Mouse (Mus musculus) left cerebral cortex, adult 11 months (tissue): ENCODE results near the gene Myo10.
A peak's percentile ranks its signal among the peaks of the same experiment; 100 is the strongest.

Experiments
- DNase-seq: peaks from one replicate; pipeline ENCODE4 v3.0.0; 2022; ENCODE audit warnings: low spot score

Gene Myo10

DNA sequence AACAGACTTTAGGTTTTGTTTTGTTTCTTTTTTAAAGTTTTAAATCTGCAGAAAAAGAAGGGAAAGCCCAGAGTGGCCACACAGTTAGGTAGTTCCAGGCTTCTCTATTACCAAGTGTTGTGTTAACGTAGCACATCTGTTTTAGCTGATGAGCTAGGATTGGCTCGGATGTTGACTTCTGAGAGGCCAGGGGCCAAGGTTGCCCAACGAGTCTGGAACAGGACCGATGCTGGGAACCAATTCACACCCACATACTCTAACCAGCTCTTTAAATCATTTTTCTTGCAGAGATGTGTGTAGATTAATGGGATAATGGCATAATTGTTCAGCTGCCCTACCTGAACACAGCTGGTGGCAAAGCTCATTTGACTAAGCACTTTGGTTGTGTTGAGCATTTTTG is 1.8 kb upstream of the Myo10 start:
- no peak for DNase-seq

- DNase-seq = no peak
These were observed 750 bp upstream of the Myo10 start for GRCm38 (mm10) chr15:25621351-25622199.

DNA sequence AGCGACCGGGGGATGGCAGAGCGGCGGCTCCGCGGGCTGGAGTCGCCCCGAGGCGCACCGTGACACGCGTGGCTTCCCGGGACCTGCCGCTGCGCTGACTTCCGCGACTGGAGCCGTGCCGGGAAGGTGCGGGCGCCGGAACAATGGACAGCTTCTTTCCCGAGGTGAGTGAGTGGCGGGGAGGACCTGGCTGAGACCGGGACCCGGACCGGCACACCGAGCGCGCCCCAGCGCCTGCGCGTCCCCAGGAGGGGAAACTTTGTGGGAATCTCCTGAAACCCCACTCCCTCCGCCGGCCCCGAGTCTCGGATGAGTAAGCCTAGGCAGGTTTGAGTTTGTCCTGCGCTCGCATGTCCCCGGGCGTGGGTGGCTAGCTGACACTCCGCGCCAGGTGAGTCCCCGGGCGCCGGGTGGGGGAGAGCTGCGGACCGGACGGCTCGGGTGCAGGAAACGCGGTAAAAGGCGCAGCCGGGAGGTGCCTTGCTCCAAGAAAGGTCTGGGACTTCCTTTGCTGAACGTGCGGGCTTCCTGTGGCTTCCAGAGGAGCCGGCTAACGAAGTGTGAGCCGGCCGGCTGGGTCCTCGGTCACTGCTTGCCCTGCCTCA is 644 bp downstream of the Myo10 start:
- no peak for DNase-seq

DNA sequence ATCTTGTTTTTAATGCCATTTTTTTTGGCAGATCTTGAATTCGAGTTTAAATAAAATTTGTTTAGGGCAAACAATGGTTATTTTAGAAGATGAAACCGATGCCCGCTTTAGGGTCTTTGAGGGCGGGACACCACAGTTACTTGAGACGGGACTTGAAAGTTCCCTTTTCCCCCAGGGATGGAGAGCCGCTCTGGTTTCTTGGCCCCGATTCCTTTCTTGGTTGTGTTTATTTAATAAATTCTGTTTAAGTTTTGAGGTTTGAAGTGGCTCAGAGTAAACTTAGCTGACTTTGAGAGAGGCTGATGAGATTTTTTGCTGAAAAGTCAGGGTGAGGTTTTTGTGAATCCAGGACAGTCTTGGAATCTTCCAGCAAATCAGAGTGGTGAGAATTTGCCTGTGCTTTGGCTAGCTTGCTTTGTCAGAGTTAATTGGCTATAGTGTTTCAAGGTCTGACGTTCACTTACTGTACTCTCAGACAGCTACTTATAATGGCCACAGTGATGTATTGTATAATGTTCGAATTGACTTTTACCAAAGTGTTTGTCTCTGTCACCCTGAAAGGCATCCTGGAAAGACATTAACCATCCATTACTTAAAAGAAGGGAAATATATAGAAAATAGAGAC is 1.3 kb downstream of the Myo10 start:
- no peak for DNase-seq

- no peak for DNase-seq
These were observed 1.9 kb downstream of the Myo10 start for GRCm38 (mm10) chr15:25624263-25624662.

DNA sequence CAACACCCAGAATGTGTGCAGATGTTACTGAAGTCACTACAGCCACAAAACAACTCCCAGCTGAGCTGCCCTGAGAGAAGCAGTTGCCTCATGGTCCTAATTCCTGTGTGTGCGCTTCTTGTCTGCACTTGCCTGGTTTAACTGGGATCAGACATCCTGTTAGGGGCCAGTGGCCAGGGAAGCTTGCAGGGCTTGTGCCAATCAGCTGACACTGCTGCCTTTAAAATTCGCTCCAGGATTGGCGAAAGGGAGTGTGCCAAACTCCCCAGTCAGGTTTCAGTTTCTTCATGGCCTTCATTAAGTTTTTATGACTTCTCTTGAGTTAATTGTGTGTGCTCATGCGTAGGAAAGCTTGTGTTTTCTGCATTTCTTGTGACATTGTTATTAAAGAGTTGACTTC is 3.1 kb downstream of the Myo10 start:
- no peak for DNase-seq

GRCm38 (mm10) chr15:25627012-25627411 is 4.7 kb downstream of the Myo10 start:
- no peak for DNase-seq

- no peak for DNase-seq
These were observed 5.9 kb downstream of the Myo10 start for GRCm38 (mm10) chr15:25628251-25628650.

DNA sequence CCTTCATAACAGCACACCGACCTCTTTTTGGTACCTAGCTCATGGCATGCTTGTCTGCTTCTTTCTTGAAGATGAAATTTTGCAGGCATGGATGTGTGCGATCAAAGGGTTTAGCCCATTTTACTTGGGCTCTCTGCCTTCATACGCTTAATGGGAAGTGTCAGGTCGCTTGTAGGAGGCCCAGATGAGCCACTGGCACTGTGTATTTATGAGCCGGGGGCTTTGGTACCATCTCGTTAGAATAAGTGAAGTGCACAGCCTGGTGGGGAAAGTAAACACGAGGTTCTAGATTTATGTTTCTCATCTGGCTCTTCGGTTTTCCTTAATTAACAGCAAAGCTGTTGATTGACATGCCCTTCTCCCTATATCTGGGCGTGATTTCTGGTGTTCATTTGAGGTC is 8.4 kb downstream of the Myo10 start:
- DNase-seq = no peak

GRCm38 (mm10) chr15:25631332-25631731 is 9.0 kb downstream of the Myo10 start:
- no peak for DNase-seq

GRCm38 (mm10) chr15:25632902-25633301 is 10.6 kb downstream of the Myo10 start:
- DNase-seq = no peak

DNA sequence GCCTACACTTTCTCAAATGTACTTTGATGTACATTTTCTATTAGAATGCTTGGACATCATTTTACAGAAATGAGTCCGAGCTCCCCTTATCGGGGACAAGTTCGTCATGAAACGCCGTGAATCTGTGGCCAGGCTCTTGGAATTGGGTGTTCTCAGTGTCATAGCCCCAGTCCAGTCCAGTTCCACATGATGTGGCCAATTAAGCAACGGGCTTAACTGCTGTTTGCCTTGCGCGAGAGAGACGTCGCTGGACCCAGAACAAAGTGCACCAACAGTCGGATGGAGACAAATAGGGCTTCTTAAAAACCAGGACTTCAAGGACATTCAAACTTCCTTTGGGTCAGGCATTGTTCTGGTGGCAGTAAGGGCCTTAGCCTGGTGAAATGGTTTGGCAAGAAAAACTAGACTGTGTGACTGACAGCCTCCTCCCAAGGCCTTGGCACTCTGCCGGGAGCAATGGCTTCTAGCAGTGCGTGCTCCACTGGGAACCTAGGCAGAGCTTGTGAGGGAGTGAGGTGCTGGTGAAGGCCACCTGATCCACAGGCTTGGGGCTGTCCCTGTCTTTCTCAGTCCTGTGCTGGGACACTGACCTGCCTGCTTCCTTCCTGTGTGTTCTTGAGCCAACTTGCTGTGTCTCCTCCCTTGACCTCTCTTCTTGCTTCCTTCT is 11.5 kb downstream of the Myo10 start:
- DNase-seq = no peak

DNA sequence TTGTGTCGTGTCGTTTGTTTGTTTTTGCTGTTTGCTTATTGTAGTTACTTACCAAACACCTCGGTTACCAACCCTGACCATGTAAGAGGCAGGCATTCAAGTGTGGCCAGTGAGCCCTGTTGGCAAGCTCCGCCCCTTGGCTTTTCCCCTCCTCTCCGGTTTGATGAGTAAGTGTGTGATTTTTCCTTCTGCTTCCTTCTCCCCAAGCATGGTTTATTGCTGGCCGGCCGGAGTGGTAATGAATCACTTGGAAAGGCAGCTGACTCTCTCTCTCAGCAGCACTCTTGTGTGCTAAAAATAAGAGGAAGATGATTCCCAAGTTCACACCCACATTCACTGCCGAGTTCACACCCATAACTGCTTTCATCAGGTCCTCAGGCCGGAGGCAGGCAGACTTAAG is 15.4 kb downstream of the Myo10 start:
- DNase-seq = peak; percentile 28

GRCm38 (mm10) chr15:25639217-25639616 is 16.9 kb downstream of the Myo10 start:
- no peak for DNase-seq

DNA sequence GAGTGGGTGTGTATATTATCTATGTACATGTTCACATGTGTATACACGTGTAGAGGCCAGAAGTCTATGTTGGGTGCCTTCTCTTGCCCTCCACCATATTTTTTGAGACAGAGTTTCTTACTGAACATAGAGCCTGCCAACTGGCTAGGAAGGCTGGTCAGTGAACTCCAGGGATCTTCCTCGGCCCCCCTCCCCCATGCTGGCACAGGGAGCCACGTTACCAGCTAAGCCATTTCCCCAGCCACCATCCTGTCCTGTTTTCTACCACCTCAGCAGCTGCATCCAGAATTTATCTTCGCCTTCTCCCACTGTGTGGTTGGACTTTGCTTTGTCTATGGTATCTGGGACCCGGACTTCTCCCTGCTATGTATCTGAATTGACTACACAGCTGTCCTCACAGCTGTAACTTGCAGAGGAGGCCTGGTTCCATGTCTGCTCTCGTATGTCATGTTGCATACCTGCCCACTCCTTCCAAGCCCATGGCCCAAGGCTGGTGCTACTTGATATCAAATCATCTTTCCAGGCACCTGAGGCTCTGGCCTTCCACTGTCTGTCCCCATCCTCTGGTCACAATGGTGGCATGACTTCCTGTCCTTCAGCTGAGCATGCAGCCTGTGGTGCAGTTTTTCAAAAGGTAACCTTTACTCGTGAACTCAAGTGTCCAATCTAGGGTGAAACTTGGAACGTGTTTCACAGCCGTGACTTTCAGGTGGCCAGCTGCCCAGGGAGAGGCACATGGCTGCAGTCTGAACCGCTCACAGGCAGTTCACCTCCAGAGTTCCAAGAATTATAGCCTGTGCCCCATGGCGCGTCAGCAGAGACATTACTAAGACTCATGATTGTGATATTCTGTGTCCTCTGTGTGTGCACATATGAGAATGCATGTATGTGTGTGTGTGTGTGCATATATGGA is 18.8 kb downstream of the Myo10 start:
- no peak for DNase-seq

DNA sequence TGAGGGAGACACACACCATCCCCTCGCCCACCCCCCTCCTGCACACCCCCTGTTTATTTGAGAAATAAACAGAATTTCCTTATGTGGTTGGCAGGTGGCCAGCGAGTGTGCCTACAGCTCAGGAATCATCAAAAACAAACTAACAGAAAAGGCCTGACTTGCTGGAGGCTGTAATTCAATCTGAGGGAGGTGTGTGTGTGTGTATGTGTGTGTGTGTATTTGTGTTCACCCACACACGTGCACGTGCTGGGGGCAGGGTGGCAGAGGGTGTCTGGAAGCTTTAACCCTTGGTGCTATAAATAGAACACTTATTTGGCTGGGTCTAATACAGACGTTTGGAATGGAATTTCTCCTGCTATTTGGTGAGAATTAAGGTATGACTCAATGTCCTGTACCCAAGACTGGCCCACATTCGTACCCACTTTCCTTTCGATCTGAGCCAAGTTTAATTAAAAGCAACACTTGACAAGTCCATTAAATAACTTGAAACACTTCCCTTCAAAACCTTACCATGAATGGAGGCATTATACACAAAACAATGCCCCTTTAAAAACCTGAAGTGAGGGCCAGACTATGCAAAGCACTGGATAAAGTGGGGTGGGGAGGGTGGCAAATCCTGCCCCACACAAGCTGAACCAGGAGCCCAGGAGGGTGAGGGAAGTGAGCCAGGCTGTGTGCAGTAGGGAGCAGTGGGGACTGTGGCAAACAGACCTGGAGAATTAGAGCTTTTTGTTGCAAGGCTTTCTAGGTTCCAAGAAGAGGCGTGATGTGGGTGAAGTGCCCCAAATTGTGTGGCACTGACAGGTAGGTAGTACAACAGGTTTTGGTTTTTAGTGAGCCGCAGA is 20.1 kb downstream of the Myo10 start:
- DNase-seq = peak; percentile 10

DNA sequence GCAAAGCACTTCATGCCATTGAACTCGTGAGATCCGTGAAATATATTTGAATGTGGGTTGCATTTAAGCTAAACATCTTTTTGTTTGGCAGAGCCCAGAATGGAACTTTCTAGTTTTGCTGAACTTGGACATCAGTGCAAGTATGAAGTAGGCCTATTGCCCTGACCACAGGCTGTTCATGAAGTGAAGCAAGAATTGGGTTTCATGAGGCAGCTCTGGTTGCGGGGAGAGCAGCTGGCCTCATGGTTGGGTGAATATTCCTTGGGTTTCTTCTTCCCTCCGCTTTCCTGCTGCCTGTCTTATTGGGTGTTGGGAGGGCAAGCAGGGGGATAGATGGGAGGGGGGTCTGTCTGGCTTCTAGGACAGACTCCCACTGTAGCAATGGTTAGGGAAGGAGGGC is 23.5 kb downstream of the Myo10 start:
- DNase-seq = no peak

DNA sequence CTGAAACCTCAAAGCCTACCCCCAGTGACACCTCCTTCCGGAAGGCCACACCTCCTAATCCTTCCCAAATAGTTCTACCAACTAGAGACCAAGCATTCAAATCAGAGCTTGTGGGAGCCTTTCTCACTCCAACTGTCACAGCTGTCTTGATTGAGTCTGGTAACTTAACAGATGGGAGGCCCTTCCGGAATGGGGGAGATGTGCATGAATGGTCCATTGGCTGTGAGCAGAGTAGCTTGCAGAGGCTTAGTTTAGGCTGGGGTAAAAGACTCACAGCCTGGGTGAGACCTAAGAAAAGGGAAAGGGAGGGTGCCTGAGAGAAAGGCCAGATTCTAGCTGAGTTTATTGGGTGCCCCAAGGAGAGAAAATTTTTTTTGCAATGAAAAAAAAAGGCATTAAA is 26.0 kb downstream of the Myo10 start:
- DNase-seq = no peak

DNA sequence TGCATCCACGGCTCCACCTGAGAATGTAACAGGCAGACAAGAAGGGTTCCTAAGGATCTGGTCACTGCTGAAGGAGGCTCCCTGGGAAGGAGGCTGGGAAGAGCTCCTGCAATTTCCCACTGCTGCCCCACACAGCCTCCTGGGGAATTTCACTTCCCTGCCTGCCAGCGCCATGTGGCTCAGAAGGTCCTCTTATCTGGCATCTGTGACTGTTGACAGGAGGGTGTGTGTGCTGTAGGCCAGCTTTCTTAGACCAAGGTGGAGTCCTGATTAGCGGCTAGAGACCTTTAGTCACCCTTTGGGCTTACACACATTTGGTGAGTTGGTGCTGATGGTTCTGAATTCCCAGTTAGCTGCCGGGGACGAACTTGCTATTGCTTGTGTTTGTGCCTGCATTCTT is 28.0 kb downstream of the Myo10 start:
- DNase-seq = no peak

GRCm38 (mm10) chr15:25651820-25652219 is 29.5 kb downstream of the Myo10 start:
- no peak for DNase-seq

GRCm38 (mm10) chr15:25652368-25652767 is 30.0 kb downstream of the Myo10 start:
- DNase-seq = no peak
